Mouse (Mus musculus): ENCODE results near the gene Stard9. TPM values are rescaled to one million over a fixed set of nuclear protein-coding genes. Genes with fewer than 3 reads are reported as not detected.

Gene Stard9
- polyA plus RNA-seq, 1 experiment = 34.7 TPM

DNA sequence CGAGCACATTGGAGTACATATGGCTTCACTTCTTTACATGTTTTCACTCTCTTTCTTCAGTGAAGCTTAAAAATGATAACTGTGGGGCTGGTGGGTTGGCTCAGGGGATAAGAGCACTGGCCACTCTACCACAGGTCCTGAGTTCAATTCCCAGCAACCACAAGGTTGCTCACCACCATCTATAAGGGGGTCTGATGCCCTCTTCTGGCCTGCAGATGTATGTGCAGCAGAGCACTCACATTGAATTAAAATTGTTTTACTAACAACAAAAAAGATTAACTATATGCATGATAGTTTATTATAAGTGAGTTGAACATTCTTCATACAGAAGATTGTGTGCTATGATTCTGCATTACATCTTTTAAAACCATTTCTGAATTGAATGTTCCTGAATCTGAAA, 9.4 kb upstream of the Stard9 start:
- WGBS = 96% methylated on average over 1 of the region's 1 CpGs
- TF ChIP-seq POLR2A (IDR thresholded peaks at IDR 0.05; ENCODE audit: borderline replicate concordance, extremely low read depth, low read depth, low read length) (no peak), CTCF (IDR thresholded peaks at IDR 0.05; ENCODE audit: insufficient read depth, low read length) (no peak)
- Histone ChIP-seq H3K4me3 (replicated peaks; ENCODE audit: extremely low read depth, low read depth, low read length) (no peak overlapping the region), H3K4me1 (ENCODE audit: control insufficient read depth, insufficient read depth, low read length) (no peaks in the 10 kb centered on the region)
- DNase-seq = no peak

DNA sequence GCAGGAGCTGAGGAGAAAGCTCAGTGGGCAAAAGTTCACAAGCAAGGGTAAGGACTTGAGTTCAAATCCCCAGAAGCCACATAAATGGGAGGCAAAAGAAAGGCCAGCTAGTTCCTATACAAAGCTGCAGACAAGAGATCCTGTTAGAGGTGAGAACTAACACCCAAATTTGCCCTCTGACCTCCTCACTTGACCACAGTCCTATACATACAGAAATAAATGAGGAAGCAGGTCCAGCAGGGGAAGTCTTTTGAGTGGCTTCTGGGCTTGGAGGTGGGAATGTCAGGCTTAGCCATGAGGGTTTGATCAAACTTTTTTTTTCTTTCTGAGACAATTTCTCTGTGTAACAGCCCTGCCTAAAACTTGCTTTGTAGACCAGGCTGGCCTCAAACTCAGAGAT, 6.0 kb upstream of the Stard9 start:
- DNase-seq = no peak
- TF ChIP-seq POLR2A (IDR thresholded peaks at IDR 0.05; ENCODE audit: borderline replicate concordance, extremely low read depth, low read depth, low read length) = no peak

DNA sequence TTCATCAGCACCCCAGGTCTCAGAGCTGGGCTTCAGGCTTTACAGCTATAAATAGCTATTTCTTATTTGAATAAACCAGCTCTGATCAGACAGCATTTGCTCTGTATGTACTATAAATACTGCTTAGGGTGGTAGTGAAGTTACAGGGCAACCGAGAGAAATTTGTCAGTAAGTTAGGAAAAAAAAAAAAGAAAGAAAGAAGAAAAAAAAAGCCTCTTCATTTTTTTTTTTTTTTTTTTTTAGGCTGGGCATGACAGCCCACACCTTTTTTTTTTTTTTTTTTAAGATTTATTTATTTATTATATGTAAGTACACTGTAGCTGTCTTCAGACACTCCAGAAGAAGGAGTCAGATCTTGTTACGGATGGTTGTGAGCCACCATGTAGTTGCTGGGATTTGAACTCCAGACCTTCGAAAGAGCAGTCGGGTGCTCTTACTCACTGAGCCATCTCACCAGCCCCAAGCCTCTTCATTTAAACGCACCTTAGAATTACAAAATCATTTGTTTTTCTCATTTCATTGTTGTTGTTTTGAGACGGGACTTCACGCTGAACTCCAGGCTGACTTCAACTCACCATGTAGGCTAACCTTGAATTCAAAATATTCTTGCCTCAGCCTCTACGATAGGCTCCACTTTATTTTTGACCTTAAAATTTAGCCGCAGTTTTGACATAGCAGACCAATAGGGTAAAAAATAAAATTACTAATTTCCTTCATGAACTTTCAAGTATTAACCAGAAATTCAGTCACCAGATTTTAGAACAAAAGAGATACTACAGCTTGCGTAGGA, 650 bp upstream of the Stard9 start:
- 21% methylated on average over 10 of the region's 10 CpGs for WGBS
- peak overlapping the region; percentile 13 for H3K4me3 ChIP-seq (replicated peaks; ENCODE audit: extremely low read depth, low read depth, low read length)

More for the DNA sequence above, 6.0 kb upstream of the Stard9 start:
- H3K4me3 ChIP-seq (replicated peaks; ENCODE audit: extremely low read depth, low read depth, low read length) = no peak overlapping the region
- H3K4me1 ChIP-seq (ENCODE audit: control insufficient read depth, insufficient read depth, low read length) = no peaks in the 10 kb centered on the region

DNA sequence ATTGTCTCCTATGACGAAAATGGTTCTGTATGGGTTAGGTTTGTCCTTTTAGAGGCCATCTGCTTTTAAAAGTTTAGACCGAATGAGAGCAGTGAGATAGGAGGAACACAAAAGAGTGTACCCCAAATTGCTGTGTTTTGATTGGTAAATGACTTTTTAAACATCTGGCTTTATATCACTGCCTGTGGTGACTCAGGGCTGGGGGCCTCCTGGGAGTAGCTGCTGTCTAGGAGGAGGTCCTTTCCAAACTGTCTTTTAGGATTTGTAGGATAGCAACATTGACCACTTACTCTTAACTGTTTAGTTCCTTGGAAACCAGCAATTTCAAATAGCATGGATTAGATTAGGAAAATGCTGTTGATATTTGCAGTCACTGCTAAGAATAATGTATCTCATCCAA, 1.3 kb downstream of the Stard9 start:
- DNase-seq = no peak
- 54% methylated on average over 2 of the region's 2 CpGs for WGBS

More for the DNA sequence above, 650 bp upstream of the Stard9 start:
- no peak for TF ChIP-seq POLR2A (IDR thresholded peaks at IDR 0.05; ENCODE audit: borderline replicate concordance, extremely low read depth, low read depth, low read length)
- TF ChIP-seq CTCF (IDR thresholded peaks at IDR 0.05; ENCODE audit: insufficient read depth, low read length) = no peak
- peaks cover 6% of the 10 kb centered on the region for H3K4me1 ChIP-seq (ENCODE audit: control insufficient read depth, insufficient read depth, low read length)
- no peak for DNase-seq

DNA sequence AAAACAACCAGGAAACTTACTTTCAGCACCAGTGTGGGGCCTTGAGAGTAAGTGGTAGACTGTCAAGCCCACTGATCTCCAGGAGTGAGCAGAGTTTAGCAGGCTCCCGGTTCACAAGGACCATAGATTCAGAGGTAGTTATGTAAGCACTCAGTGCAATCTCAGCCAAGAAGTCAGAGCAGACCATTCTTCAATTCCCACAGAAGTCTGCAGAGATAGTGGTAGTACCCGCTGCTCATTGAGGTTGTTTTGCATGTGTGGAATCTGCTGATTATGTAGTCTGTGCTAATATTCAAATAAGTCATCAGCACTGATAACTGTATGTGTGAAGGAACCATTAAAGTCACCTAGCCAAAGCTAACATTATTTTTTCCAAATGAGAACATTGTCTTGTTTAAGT, 1.7 kb downstream of the Stard9 start:
- 23% methylated on average over 2 of the region's 2 CpGs for WGBS
- H3K4me1 ChIP-seq (ENCODE audit: control insufficient read depth, insufficient read depth, low read length) = peaks cover 6% of the 10 kb centered on the region
- TF ChIP-seq POLR2A (IDR thresholded peaks at IDR 0.05; ENCODE audit: borderline replicate concordance, extremely low read depth, low read depth, low read length) (no peak), CTCF (IDR thresholded peaks at IDR 0.05; ENCODE audit: insufficient read depth, low read length) (no peak)
- H3K4me3 ChIP-seq (replicated peaks; ENCODE audit: extremely low read depth, low read depth, low read length) = peak overlapping the region; percentile 51
- DNase-seq = no peak

More for the DNA sequence above, 1.3 kb downstream of the Stard9 start:
- H3K4me1 ChIP-seq (ENCODE audit: control insufficient read depth, insufficient read depth, low read length) = peaks cover 6% of the 10 kb centered on the region
- H3K4me3 ChIP-seq (replicated peaks; ENCODE audit: extremely low read depth, low read depth, low read length) = peak overlapping the region; percentile 51
- no peak for TF ChIP-seq POLR2A (IDR thresholded peaks at IDR 0.05; ENCODE audit: borderline replicate concordance, extremely low read depth, low read depth, low read length)

DNA sequence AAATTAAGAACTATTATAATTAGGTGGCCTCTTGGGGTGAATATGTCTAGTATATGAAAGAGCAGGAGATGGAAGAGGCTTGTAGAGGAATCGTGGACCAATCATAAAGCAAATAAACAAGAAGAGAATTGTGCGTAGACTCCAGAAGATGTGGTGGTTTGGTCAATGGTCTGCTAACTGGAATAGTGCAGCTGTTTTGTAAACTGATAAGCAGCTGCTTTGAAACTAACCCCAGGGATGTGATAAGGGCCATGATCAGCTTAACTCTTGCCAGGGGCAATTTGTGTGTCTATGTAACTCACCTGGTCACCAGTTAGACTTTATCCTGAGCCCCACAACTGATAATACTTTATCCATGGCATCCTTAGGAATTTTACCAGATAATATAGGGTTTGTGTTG, 2.6 kb downstream of the Stard9 start:
- DNase-seq = no peak
- Histone ChIP-seq H3K4me3 (replicated peaks; ENCODE audit: extremely low read depth, low read depth, low read length) (no peak overlapping the region), H3K4me1 (ENCODE audit: control insufficient read depth, insufficient read depth, low read length) (peaks cover 6% of the 10 kb centered on the region)
- 49% methylated on average over 2 of the region's 2 CpGs for WGBS
- TF ChIP-seq CTCF (IDR thresholded peaks at IDR 0.05; ENCODE audit: insufficient read depth, low read length) = no peak
- no peak for TF ChIP-seq POLR2A (IDR thresholded peaks at IDR 0.05; ENCODE audit: borderline replicate concordance, extremely low read depth, low read depth, low read length)

DNA sequence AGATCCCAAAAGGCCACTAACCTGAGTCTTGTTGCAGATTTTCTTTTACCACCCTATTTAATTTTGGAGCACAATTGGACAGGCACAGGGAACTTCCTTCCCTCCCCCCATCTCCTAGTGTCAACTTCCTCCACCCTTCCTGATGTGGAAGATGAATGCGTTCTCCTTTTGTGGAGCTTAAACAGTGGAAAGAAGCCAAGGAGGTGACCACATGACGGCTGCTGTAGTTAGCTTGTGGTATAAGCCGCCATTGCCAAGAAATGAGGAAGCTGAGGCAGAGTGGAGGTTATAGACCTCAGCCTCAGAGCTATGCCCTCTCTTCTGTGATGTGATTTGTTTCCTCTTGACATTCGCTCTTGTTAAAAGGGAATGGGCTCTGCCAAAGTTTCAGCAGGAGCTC, 3.0 kb downstream of the Stard9 start:
- TF ChIP-seq CTCF (IDR thresholded peaks at IDR 0.05; ENCODE audit: insufficient read depth, low read length) (no peak), POLR2A (IDR thresholded peaks at IDR 0.05; ENCODE audit: borderline replicate concordance, extremely low read depth, low read depth, low read length) (no peak)
- DNase-seq = no peak
- 18% methylated on average over 4 of the region's 4 CpGs for WGBS

DNA sequence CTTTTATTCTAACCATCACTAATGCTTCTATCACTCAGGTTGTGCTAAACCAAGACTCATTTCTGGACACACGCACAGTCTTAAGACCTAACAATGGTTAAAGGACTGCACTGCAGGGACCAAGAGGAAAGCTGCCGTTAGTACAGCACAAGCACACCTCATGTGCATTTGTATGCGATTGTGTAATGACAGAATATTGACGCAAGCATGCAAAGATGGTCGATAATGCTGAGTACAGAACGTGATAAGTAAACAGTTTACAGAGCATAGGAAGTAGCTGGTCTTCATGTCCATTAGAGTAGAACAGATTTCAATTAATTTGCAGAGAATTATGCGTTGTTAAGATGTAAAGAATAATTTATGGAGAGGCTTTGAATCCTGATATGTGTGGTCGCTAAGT, 11.9 kb downstream of the Stard9 start:
- Histone ChIP-seq H3K4me3 (replicated peaks; ENCODE audit: extremely low read depth, low read depth, low read length) (no peak overlapping the region), H3K4me1 (ENCODE audit: control insufficient read depth, insufficient read depth, low read length) (peaks cover 8% of the 10 kb centered on the region; the same call in 1 of the 2 replicates)
- TF ChIP-seq CTCF (IDR thresholded peaks at IDR 0.05; ENCODE audit: insufficient read depth, low read length) (no peak), POLR2A (IDR thresholded peaks at IDR 0.05; ENCODE audit: borderline replicate concordance, extremely low read depth, low read depth, low read length) (no peak)
- WGBS = 60% methylated on average over 8 of the region's 8 CpGs
- no peak for DNase-seq

More for the DNA sequence above, 3.0 kb downstream of the Stard9 start:
- Histone ChIP-seq H3K4me3 (replicated peaks; ENCODE audit: extremely low read depth, low read depth, low read length) (no peak overlapping the region), H3K4me1 (ENCODE audit: control insufficient read depth, insufficient read depth, low read length) (peaks cover 6% of the 10 kb centered on the region)

DNA sequence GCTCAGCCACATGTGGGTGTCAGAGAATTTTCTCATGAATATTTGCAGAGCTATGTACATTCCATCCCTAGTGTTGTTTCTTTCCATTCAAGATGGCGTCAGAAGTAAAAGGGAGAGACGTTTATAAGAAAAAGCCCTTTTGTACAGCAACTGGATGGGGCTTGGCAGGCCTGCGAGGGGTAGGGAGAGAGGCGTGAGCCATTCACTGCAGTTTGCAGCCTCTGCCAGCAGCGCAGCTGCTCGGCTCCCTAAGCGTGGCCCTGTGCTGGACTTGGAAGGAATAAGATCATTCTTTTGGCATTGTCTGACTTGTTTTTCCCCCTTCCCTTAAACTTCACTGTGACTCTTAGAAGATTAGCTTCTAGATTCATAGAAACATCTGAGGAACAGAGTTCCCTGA, 14.9 kb downstream of the Stard9 start:
- no peak for TF ChIP-seq POLR2A (IDR thresholded peaks at IDR 0.05; ENCODE audit: borderline replicate concordance, extremely low read depth, low read depth, low read length)
- TF ChIP-seq CTCF (IDR thresholded peaks at IDR 0.05; ENCODE audit: insufficient read depth, low read length) = no peak
- WGBS = 38% methylated on average over 7 of the region's 7 CpGs
- Histone ChIP-seq H3K4me1 (ENCODE audit: control insufficient read depth, insufficient read depth, low read length) (peaks cover 8% of the 10 kb centered on the region; the same call in 1 of the 2 replicates), H3K4me3 (replicated peaks; ENCODE audit: extremely low read depth, low read depth, low read length) (no peak overlapping the region)
- DNase-seq = no peak

DNA sequence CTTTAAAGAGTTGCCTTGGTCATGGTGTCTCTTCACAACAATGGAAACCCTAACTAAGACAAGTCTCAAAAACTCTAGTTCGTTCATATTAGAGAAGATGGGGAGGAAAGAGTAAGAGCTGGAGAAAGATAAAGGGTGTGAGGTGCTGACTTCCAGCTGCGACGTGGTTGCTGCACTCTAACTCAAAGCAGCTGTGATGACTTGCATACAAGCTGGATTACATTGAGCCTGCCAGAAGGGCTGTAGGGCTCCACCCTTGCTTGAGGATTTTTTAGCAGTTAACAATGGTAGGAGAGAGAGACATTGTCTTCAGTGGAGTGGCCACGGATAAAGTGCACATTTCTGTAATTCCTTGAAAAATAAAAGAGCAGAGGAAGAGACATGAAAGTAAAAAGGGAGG, 17.9 kb downstream of the Stard9 start:
- no peak for TF ChIP-seq CTCF (IDR thresholded peaks at IDR 0.05; ENCODE audit: insufficient read depth, low read length)
- no peak for TF ChIP-seq POLR2A (IDR thresholded peaks at IDR 0.05; ENCODE audit: borderline replicate concordance, extremely low read depth, low read depth, low read length)
- no peak overlapping the region for H3K4me3 ChIP-seq (replicated peaks; ENCODE audit: extremely low read depth, low read depth, low read length)
- H3K4me1 ChIP-seq (ENCODE audit: control insufficient read depth, insufficient read depth, low read length) = peaks cover 8% of the 10 kb centered on the region
- no peak for DNase-seq
- WGBS = 35% methylated on average over 4 of the region's 4 CpGs

Measured in lung, adult 2 months (tissue).